Mouse (Mus musculus): ENCODE measurements at regions not wholly inside any gene's neighbourhood (a gene's known extent, or its start where the extent isn't known, plus 50 kb on each side); places are given as distances from the start of the nearest gene placed in this dataset.

GRCm38 (mm10) chr17:48838297-48838979 lies 93.7 kb upstream of the Lrfn2 start:
- no peaks in the 10 kb centered on the region for H3K27me3 ChIP-seq (ENCODE audit: control insufficient read depth, insufficient read depth, insufficient read length)
- H3K36me3 ChIP-seq (ENCODE audit: control insufficient read depth, insufficient read depth), result no peaks in the 10 kb centered on the region
- TF ChIP-seq MAX (IDR thresholded peaks at IDR 0.05; ENCODE audit: low read depth) (no peak), POLR2AphosphoS2 (IDR thresholded peaks at IDR 0.05; ENCODE audit: insufficient read length, low read depth) (no peak), USF1 (IDR thresholded peaks at IDR 0.05; ENCODE audit: low read depth) (no peak), POLR2A (IDR thresholded peaks at IDR 0.05; ENCODE audit: insufficient read length, low read depth) (no peak), REST (IDR thresholded peaks at IDR 0.05; ENCODE audit: insufficient read depth, insufficient read length) (no peak)
- H3K4me3 ChIP-seq, result no peak overlapping the region
- no peak overlapping the region for H3K4me2 ChIP-seq (ENCODE audit: low read depth)
- H3ac ChIP-seq (ENCODE audit: control insufficient read depth, insufficient read length), result no peak overlapping the region
- H3K79me2 ChIP-seq (ENCODE audit: control insufficient read depth, insufficient read depth), result no peaks in the 10 kb centered on the region

DNA sequence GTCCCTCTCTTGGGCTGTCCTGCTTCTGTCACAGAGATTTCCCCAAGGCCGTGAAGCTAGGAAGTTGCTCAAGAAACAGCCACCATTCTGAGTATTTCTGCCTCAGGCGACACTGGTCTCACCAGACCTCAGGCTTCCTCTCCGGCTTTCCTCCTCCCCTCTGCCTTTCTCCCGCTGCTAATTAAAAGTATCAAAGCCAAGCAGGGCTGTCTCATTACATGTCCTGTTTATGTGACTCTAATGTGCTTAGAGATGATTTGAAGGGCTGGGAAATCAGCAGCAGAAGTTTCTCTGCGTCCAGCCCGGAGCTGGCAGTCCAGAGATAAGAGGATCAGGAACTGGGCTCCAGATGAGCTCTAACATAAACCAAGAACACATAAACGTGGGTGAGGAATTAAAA lies 84.3 kb upstream of the Lrfn2 start:
- Histone ChIP-seq H3ac (ENCODE audit: control insufficient read depth, insufficient read length) (no peak overlapping the region), H3K36me3 (ENCODE audit: control insufficient read depth, insufficient read depth) (no peaks in the 10 kb centered on the region), H3K79me2 (ENCODE audit: control insufficient read depth, insufficient read depth) (no peaks in the 10 kb centered on the region), H3K27me3 (ENCODE audit: control insufficient read depth, insufficient read depth, insufficient read length) (no peaks in the 10 kb centered on the region), H3K4me2 (ENCODE audit: low read depth) (no peak overlapping the region), H3K4me3 (no peak overlapping the region)
- TF ChIP-seq TCF3 (IDR thresholded peaks at IDR 0.05; ENCODE audit: insufficient read length, low read depth) (no peak), REST (IDR thresholded peaks at IDR 0.05; ENCODE audit: insufficient read depth, insufficient read length) (no peak), USF1 (IDR thresholded peaks at IDR 0.05; ENCODE audit: low read depth) (no peak), TCF12 (IDR thresholded peaks at IDR 0.05; ENCODE audit: insufficient read depth, poor library complexity, severe bottlenecking) (no peak), CEBPB (IDR thresholded peaks at IDR 0.05; ENCODE audit: insufficient read depth, poor library complexity, severe bottlenecking) (no peak), POLR2AphosphoS2 (IDR thresholded peaks at IDR 0.05; ENCODE audit: insufficient read length, low read depth) (no peak), E2F4 (IDR thresholded peaks at IDR 0.05; ENCODE audit: insufficient read depth) (no peak), MYOG (IDR thresholded peaks at IDR 0.05; ENCODE audit: control insufficient read depth in 1 of 3, insufficient read depth in 1 of 3, insufficient read length in 2 of 3, low read depth in 2 of 3) (no peak), POLR2A (IDR thresholded peaks at IDR 0.05; ENCODE audit: insufficient read length, low read depth) (no peak), MYOD1 (IDR thresholded peaks at IDR 0.05; ENCODE audit: control insufficient read depth in 1 of 3, insufficient read length in 2 of 3, low read depth in 2 of 3) (no peak), SRF (IDR thresholded peaks at IDR 0.05; ENCODE audit: control insufficient read depth, insufficient read length, low read depth) (no peak), MAX (IDR thresholded peaks at IDR 0.05; ENCODE audit: low read depth) (no peak)

DNA sequence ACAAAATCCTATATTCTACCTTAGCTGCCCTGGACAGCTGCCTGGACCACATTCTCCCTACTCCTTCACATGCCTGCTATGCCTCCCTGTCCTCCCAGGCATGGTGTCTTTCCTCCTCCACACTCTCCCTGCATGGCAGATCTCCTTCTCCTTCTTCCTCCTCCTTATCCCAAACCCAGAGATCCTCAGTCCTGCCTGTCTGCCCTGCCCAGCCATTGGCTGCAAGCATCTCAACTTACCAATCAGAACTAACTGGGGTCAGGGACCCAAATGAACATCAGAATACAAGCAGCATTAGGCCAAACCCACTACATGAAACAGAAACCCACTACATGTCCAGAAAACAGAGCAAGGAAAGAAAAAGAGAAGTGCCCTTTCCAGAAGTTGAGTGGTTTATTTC lies 81.3 kb upstream of the Lrfn2 start:
- TF ChIP-seq POLR2A (IDR thresholded peaks at IDR 0.05; ENCODE audit: insufficient read length, low read depth), result no peak
- no peak for TF ChIP-seq REST (IDR thresholded peaks at IDR 0.05; ENCODE audit: insufficient read depth, insufficient read length)
- no peak for TF ChIP-seq MAX (IDR thresholded peaks at IDR 0.05; ENCODE audit: low read depth)
- TF ChIP-seq E2F4 (IDR thresholded peaks at IDR 0.05; ENCODE audit: insufficient read depth), result no peak
- no peak for TF ChIP-seq POLR2AphosphoS2 (IDR thresholded peaks at IDR 0.05; ENCODE audit: insufficient read length, low read depth)
- TF ChIP-seq TCF3 (IDR thresholded peaks at IDR 0.05; ENCODE audit: insufficient read length, low read depth), result no peak
- no peak for TF ChIP-seq MYOG (IDR thresholded peaks at IDR 0.05; ENCODE audit: control insufficient read depth in 1 of 3, insufficient read depth in 1 of 3, insufficient read length in 2 of 3, low read depth in 2 of 3)
- TF ChIP-seq TCF12 (IDR thresholded peaks at IDR 0.05; ENCODE audit: insufficient read depth, poor library complexity, severe bottlenecking), result no peak
- TF ChIP-seq CEBPB (IDR thresholded peaks at IDR 0.05; ENCODE audit: insufficient read depth, poor library complexity, severe bottlenecking), result no peak
- Histone ChIP-seq H3K4me2 (ENCODE audit: low read depth) (no peak overlapping the region), H3ac (ENCODE audit: control insufficient read depth, insufficient read length) (no peak overlapping the region)

DNA sequence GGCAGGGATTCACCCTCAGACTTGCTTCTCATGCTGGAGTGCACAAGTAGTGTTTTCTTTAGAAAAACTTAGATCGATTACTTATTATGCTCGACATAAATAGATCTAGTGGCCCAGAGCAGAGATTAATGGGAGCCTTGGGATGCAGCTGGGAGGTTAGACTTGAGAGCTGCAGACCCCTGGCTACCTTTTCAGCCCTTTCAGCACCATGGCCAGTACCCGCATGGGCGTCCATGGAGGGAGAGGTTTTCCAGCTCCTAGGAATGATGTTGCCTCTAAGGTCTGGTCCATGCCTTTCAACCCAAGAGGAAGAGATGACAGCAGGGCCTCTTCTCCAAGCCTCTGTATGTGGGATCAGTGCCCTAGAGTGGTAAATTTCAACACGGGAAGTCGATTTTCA lies 73.3 kb upstream of the Lrfn2 start:
- Histone ChIP-seq H3K79me2 (ENCODE audit: control insufficient read depth, insufficient read depth) (no peaks in the 10 kb centered on the region), H3K36me3 (ENCODE audit: control insufficient read depth, insufficient read depth) (no peaks in the 10 kb centered on the region), H3K27me3 (ENCODE audit: control insufficient read depth, insufficient read depth, insufficient read length) (no peaks in the 10 kb centered on the region), H3K4me2 (ENCODE audit: low read depth) (no peak overlapping the region), H3K4me3 (no peak overlapping the region), H3ac (ENCODE audit: control insufficient read depth, insufficient read length) (no peak overlapping the region)
- TF ChIP-seq TCF3 (IDR thresholded peaks at IDR 0.05; ENCODE audit: insufficient read length, low read depth) (no peak), MYOD1 (IDR thresholded peaks at IDR 0.05; ENCODE audit: control insufficient read depth in 1 of 3, insufficient read length in 2 of 3, low read depth in 2 of 3) (no peak), POLR2A (IDR thresholded peaks at IDR 0.05; ENCODE audit: insufficient read length, low read depth) (no peak), REST (IDR thresholded peaks at IDR 0.05; ENCODE audit: insufficient read depth, insufficient read length) (peak; percentile 23)

More for the DNA sequence above, 81.3 kb upstream of the Lrfn2 start:
- H3K79me2 ChIP-seq (ENCODE audit: control insufficient read depth, insufficient read depth), result no peaks in the 10 kb centered on the region
- H3K27me3 ChIP-seq (ENCODE audit: control insufficient read depth, insufficient read depth, insufficient read length), result no peaks in the 10 kb centered on the region
- no peaks in the 10 kb centered on the region for H3K36me3 ChIP-seq (ENCODE audit: control insufficient read depth, insufficient read depth)
- H3K4me3 ChIP-seq, result no peak overlapping the region

DNA sequence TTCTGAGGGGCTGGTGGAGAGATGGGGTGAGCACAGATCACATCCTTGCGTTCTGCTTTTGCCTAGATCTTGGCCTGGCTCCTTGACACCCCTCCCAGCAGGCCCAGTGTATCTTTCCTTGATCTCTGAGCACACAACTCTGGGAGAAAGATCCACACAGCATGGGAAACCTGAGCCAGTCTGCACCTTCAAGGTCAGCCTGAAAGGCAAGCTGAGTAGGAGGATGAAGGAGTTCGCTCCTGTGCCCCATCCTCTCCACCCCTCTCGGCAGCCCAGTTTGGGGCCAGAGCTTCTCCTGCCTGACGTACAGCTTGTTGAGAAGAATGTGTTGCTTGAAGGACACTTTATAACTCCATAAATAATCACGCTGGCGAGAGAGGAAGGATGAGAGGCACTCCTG lies 61.7 kb upstream of the Lrfn2 start:
- H3K4me3 ChIP-seq, result no peak overlapping the region
- no peaks in the 10 kb centered on the region for H3K27me3 ChIP-seq (ENCODE audit: control insufficient read depth, insufficient read depth, insufficient read length)
- H3K4me2 ChIP-seq (ENCODE audit: low read depth), result no peak overlapping the region
- no peaks in the 10 kb centered on the region for H3K79me2 ChIP-seq (ENCODE audit: control insufficient read depth, insufficient read depth)
- no peak overlapping the region for H3ac ChIP-seq (ENCODE audit: control insufficient read depth, insufficient read length)
- TF ChIP-seq MYOG (IDR thresholded peaks at IDR 0.05; ENCODE audit: control insufficient read depth in 1 of 3, insufficient read depth in 1 of 3, insufficient read length in 2 of 3, low read depth in 2 of 3), result no peak
- TF ChIP-seq SRF (IDR thresholded peaks at IDR 0.05; ENCODE audit: control insufficient read depth, insufficient read length, low read depth), result no peak
- no peak for TF ChIP-seq POLR2AphosphoS2 (IDR thresholded peaks at IDR 0.05; ENCODE audit: insufficient read length, low read depth)
- TF ChIP-seq CEBPB (IDR thresholded peaks at IDR 0.05; ENCODE audit: insufficient read depth, poor library complexity, severe bottlenecking), result no peak
- no peak for TF ChIP-seq TCF12 (IDR thresholded peaks at IDR 0.05; ENCODE audit: insufficient read depth, poor library complexity, severe bottlenecking)
- TF ChIP-seq MYOD1 (IDR thresholded peaks at IDR 0.05; ENCODE audit: control insufficient read depth in 1 of 3, insufficient read length in 2 of 3, low read depth in 2 of 3), result no peak
- no peak for TF ChIP-seq POLR2A (IDR thresholded peaks at IDR 0.05; ENCODE audit: insufficient read length, low read depth)
- TF ChIP-seq TCF3 (IDR thresholded peaks at IDR 0.05; ENCODE audit: insufficient read length, low read depth), result no peak
- no peak for TF ChIP-seq USF1 (IDR thresholded peaks at IDR 0.05; ENCODE audit: low read depth)
- TF ChIP-seq REST (IDR thresholded peaks at IDR 0.05; ENCODE audit: insufficient read depth, insufficient read length), result no peak
- no peak for TF ChIP-seq MAX (IDR thresholded peaks at IDR 0.05; ENCODE audit: low read depth)
- H3K36me3 ChIP-seq (ENCODE audit: control insufficient read depth, insufficient read depth), result no peaks in the 10 kb centered on the region
